Mouse (Mus musculus) megakaryocyte, embryonic 14.5 days (primary cell): ENCODE measurements around the gene Smc4.

Experiments used
- FLI1 ChIP-seq: IDR thresholded peaks from 2 replicates; pipeline ENCODE4 v1.6.1; 2012; ENCODE audit warnings: low read length, inconsistent platforms, mixed read lengths
- GATA1 ChIP-seq: IDR thresholded peaks from 3 replicates; pipeline ENCODE4 v1.6.1; 2012; ENCODE audit warnings: mixed read lengths, low read length, inconsistent platforms, borderline replicate concordance

DNA sequence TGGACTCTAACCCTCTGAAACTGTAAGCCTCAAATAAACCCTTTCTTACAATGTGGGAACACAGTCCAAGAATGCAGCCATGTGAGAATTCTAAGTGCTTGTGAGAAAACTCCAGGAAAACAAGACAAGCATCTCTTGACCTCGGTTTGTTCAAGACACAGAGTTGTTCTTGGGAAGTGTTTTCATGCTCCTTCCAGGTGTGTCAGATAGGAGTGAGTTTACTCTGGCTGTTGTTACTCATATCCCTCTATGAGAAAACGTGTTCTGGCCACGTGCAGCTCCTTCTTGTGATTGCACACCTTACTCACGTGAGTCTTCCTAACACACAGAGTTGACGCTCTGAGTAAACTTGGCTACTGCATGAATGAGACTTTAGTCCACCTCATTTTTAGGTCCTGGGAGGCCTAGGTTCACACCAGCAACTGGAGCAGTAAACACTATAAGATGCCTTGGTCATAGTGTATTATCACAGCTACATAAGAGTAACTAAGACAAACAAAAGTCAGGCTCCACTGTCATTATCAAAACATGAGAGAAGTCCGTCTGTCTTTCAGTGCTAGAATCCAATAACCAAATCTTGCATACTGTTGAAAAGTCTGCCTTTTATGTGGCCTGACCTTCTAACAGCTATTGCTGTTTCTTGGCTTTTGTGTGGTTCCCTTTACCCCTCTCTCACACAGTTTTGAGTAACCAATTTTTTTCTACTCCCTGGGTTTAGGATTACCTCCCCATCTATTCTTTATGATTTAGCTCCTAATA lies 37.8 kb upstream of the Smc4 start:
- TF ChIP-seq GATA1 (no peak), FLI1 (no peak)
